Mouse (Mus musculus) hindbrain, postnatal 0 days (tissue): ENCODE measurements around the gene Krtap10-10. TPM values are rescaled to one million over a fixed set of nuclear protein-coding genes. Genes with fewer than 3 reads are reported as not detected.
"Not testable (repeated sequence)": the region's sequence is repeated elsewhere in the genome, so short reads cannot be mapped to it uniquely, and the experiment has no call there.

Source experiments
- ATAC-seq: fragments of 200-750 bp; cut with Nextera tagmentation; 2 replicates; pipeline ENCODE4 v1.8.0; 2017; ENCODE audit warnings: mild to moderate bottlenecking, moderate TSS enrichment, moderate library complexity
- DNase-seq: peaks from one replicate; pipeline ENCODE4 v3.0.0-alpha.2; 2015; ENCODE audit warnings: low spot score
- H3K27ac ChIP-seq: fragments of 300-500 bp; sonication (generic); 2 replicates; pipeline ENCODE4 v1.5.1; 2014; ENCODE audit warnings: mild to moderate bottlenecking
- H3K27me3 ChIP-seq: fragments of 300-500 bp; sonication (generic); 2 replicates; pipeline ENCODE4 v1.6.1; 2014; ENCODE audit warnings: low read length, mixed read lengths; ENCODE audit not compliant: insufficient read depth
- H3K36me3 ChIP-seq: fragments of 300-500 bp; sonication (generic); 2 replicates; pipeline ENCODE4 v1.6.1; 2014; ENCODE audit warnings: low read length, mixed read lengths; ENCODE audit not compliant: insufficient read depth
- H3K4me1 ChIP-seq: fragments of 300-500 bp; sonication (generic); 2 replicates; pipeline ENCODE4 v1.6.1; 2014; ENCODE audit warnings: antibody characterized with exemption, low read length, mixed read lengths; ENCODE audit not compliant: insufficient read depth
- H3K4me2 ChIP-seq: fragments of 300-500 bp; sonication (generic); 2 replicates; pipeline ENCODE4 v1.6.1; 2014; ENCODE audit warnings: low read depth, mild to moderate bottlenecking, low read length, moderate library complexity, mixed read lengths
- H3K4me3 ChIP-seq: fragments of 300-500 bp; sonication (generic); 2 replicates; pipeline ENCODE4 v1.5.1; 2014; ENCODE audit warnings: low read length
- H3K9ac ChIP-seq: fragments of 300-500 bp; sonication (generic); replicated peaks from 2 replicates; pipeline ENCODE4 v1.6.1; 2014; ENCODE audit warnings: mild to moderate bottlenecking, low read length, moderate library complexity, mixed read lengths
- H3K9me3 ChIP-seq: fragments of 300-500 bp; sonication (generic); 2 replicates; pipeline ENCODE4 v1.6.1; 2016; ENCODE audit warnings: low read length, mixed read lengths
- CTCF ChIP-seq: IDR thresholded peaks from 2 replicates; pipeline ENCODE4 v1.5.1; 2016; ENCODE audit warnings: antibody characterized with exemption, control low read depth, low read depth
- WGBS: fragments of 180-500 bp; shearing (Covaris S2); extraction: QIAGEN DNeasy Blood & Tissue Kit; methylation state at CpG from one replicate; pipeline ENCODE4 v1.1.7; 2014; 5-methylcytosine and 5-hydroxymethylcytosine counted together
- polyA plus RNA-seq: library from polyadenylated mRNA; unstranded; fragments of >200 nt; fragmentation: Nextera tagmentation; extraction: Ambion mirVana; gene quantifications from 2 replicates; pipeline ENCODE4 v1.2.1, GENCODE M21; 2015
- total RNA-seq: library from RNA; depleted of rRNA; stranded (reverse); fragments of >200 nt; gene quantifications from 2 replicates; pipeline ENCODE4 v1.2.3, GENCODE M21; 2014; rRNA removed

Gene Krtap10-10
- total RNA-seq, result not detected in 2 replicates
- not detected in 2 replicates for polyA plus RNA-seq

- H3K27ac ChIP-seq, result no peak within 1 kb of the TSS
- H3K4me3 ChIP-seq, result no peak within 1 kb of the TSS
- H3K36me3 ChIP-seq, result no peaks in the 10 kb centered on the region
- no peak for TF ChIP-seq CTCF
- H3K9ac ChIP-seq, result no peak within 1 kb of the TSS
- no peaks in the 10 kb centered on the region for H3K9me3 ChIP-seq
- WGBS, result 57% methylated on average over 9 of the region's 9 CpGs
- no peak for DNase-seq
- H3K27me3 ChIP-seq, result no peaks in the 10 kb centered on the region
- no peak within 1 kb of the TSS for H3K4me2 ChIP-seq
- H3K4me1 ChIP-seq, result no peaks in the 10 kb centered on the region
- ATAC-seq, result no peak
Observed at GRCm38 (mm10) chr10:77835647-77836046, at the start of gene Krtap10-10. TSS of gene Krtap10-10 (plus strand) at chr10:77835947.

- not testable (repeated sequence) for H3K36me3 ChIP-seq, H3K27me3 ChIP-seq, ATAC-seq, H3K4me2 ChIP-seq, H3K9ac ChIP-seq, H3K4me1 ChIP-seq, H3K27ac ChIP-seq, DNase-seq, H3K4me3 ChIP-seq, H3K9me3 ChIP-seq
- no CpG with 5 or more reads among the region's 1 CpGs for WGBS
Observed at GRCm38 (mm10) chr10:77787876-77788275, 47.9 kb upstream of the Krtap10-10 start, which contains the start of gene Gm7137. TSS of gene Gm7137 (minus strand) at chr10:77788200.

- Histone ChIP-seq H3K4me2 (no peak overlapping the region), H3K36me3 (no peaks in the 10 kb centered on the region), H3K4me3 (no peak overlapping the region), H3K9ac (no peak overlapping the region), H3K4me1 (no peaks in the 10 kb centered on the region), H3K27ac (no peak overlapping the region), H3K27me3 (no peaks in the 10 kb centered on the region), H3K9me3 (no peaks in the 10 kb centered on the region)
- no peak for TF ChIP-seq CTCF
- ATAC-seq (no peak), DNase-seq (no peak)
- WGBS, result 89% methylated on average over 2 of the region's 2 CpGs
Observed at GRCm38 (mm10) chr10:77788621-77789020, 47.1 kb upstream of the Krtap10-10 start.

GRCm38 (mm10) chr10:77794976-77795375, 40.8 kb upstream of the Krtap10-10 start, which contains the start of gene Gm9639:
TSS of gene Gm9639 (minus strand) at chr10:77795076.
- DNase-seq (no peak), ATAC-seq (no peak)
- H3K9me3 ChIP-seq, result no peaks in the 10 kb centered on the region
- no peak within 1 kb of the TSS for H3K27ac ChIP-seq
- H3K27me3 ChIP-seq, result no peaks in the 10 kb centered on the region
- no peak within 1 kb of the TSS for H3K4me2 ChIP-seq
- no peaks in the 10 kb centered on the region for H3K36me3 ChIP-seq
- no peak within 1 kb of the TSS for H3K9ac ChIP-seq
- no peak for TF ChIP-seq CTCF
- WGBS, result 42% methylated on average over 2 of the region's 2 CpGs
- no peaks in the 10 kb centered on the region for H3K4me1 ChIP-seq
- no peak within 1 kb of the TSS for H3K4me3 ChIP-seq

- no peak overlapping the region for H3K4me3 ChIP-seq
- no peak overlapping the region for H3K9ac ChIP-seq
- H3K4me2 ChIP-seq, result no peak overlapping the region
- no peaks in the 10 kb centered on the region for H3K36me3 ChIP-seq
- H3K27ac ChIP-seq, result no peak overlapping the region
- DNase-seq, result no peak
- H3K9me3 ChIP-seq, result no peaks in the 10 kb centered on the region
- 14% methylated on average over 3 of the region's 3 CpGs for WGBS
- no peaks in the 10 kb centered on the region for H3K27me3 ChIP-seq
- no peak for ATAC-seq
- no peak for TF ChIP-seq CTCF
- H3K4me1 ChIP-seq, result no peaks in the 10 kb centered on the region
Observed at GRCm38 (mm10) chr10:77797677-77798076, 38.1 kb upstream of the Krtap10-10 start.

- not testable (repeated sequence) for H3K9ac ChIP-seq, H3K36me3 ChIP-seq, H3K9me3 ChIP-seq, DNase-seq, H3K27ac ChIP-seq, ATAC-seq, H3K4me3 ChIP-seq, H3K4me2 ChIP-seq, H3K27me3 ChIP-seq, H3K4me1 ChIP-seq
- 43% methylated on average over 3 of the region's 3 CpGs for WGBS
Observed at GRCm38 (mm10) chr10:77798164-77798920, 37.4 kb upstream of the Krtap10-10 start.

- H3K27me3 ChIP-seq, result no peaks in the 10 kb centered on the region
- ATAC-seq (0 out of 2 replicates have a peak, but pooled peaks have one; percentile 18), DNase-seq (no peak)
- no peak within 1 kb of the TSS for H3K4me2 ChIP-seq
- H3K4me1 ChIP-seq, result no peaks in the 10 kb centered on the region
- no peak within 1 kb of the TSS for H3K4me3 ChIP-seq
- H3K9ac ChIP-seq, result no peak within 1 kb of the TSS
- TF ChIP-seq CTCF, result no peak
- H3K36me3 ChIP-seq, result no peaks in the 10 kb centered on the region
- no peaks in the 10 kb centered on the region for H3K9me3 ChIP-seq
- no peak within 1 kb of the TSS for H3K27ac ChIP-seq
- 64% methylated on average over 8 of the region's 8 CpGs for WGBS
Observed at GRCm38 (mm10) chr10:77798921-77799508, 36.7 kb upstream of the Krtap10-10 start, which contains the start of gene Gm19668. TSS of gene Gm19668 (minus strand) at chr10:77799133.
